In the genomic region with DNA sequence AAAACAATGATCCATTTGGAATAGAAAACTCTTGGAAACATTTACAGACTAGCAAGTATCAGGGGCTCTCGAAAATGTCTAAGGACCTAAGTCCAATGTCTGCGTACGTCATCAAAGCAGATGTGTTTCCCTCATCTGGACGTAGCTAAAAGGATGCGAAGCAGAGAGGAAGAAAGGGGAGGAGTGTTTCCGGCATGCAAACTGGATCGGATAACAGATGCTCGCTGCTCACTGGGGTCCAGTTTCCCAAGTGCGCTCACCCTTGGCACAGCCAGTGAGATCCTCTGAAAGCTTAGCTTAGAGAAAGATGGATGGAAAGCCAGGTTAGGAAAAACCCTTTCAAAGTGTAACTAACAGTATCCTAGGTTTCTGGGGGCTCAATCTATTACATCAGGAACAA, we compare ENCODE assay signal across 28 mouse cellular contexts.
A peak's percentile ranks its signal among the peaks of the same experiment; 100 is the strongest.
DNase-seq lines count a peak whose midpoint lies in the region; ATAC-seq lines count a peak whose summit lies in the region.
"Had no signal": no experiment of that assay in that cellular context is flagged by ENCODE, and none has a peak within 500 bp of the region (broad histone marks: within the 10 kb centered on the region; RNA-seq: fewer than 3 reads in every experiment).

No protein-coding gene starts in this region.

- ATAC-seq in kidney, embryonic 14.5 days (ENCODE audit: low FRiP score, low TSS enrichment) = peak; percentile 51; the same call in 1 of the 2 replicates
- no peak for ATAC-seq in limb, embryonic 11.5 days (ENCODE audit: insufficient number of reproducible peaks, low FRiP score, low TSS enrichment, low read depth)
- ATAC-seq: forebrain, embryonic 13.5 days; forebrain, embryonic 16.5 days; Patski had no signal

- no peak for DNase-seq in kidney, postnatal 25 days
- peak; percentile 30 for DNase-seq in limb, embryonic 11.5 days (ENCODE audit: low spot score)
- no peak for DNase-seq in limb, embryonic 10.5 days (ENCODE audit: low spot score)
- peak; percentile 24 for DNase-seq in forelimb bud, embryonic 11.5 days (ENCODE audit: low read depth, low spot score)
- no peak for DNase-seq in neural tube, embryonic 10.5 days (ENCODE audit: extremely low spot score, low spot score)
- DNase-seq in spleen, postnatal 4 days (ENCODE audit: low spot score in 2 of 2) = no peak
- DNase-seq: adrenal gland, postnatal 10 days; adrenal gland, postnatal 36 days; B cell, adult 2 months; cerebellum, adult 18-20 months; cerebellum, adult 9-10 months; cerebellum, postnatal 25 days; embryo, embryonic 11 days; gastrocnemius, adult 2 months; gastrocnemius, postnatal 14 days; heart, adult 11 months; heart, postnatal 36 days had no signal

- H3K4me1 ChIP-seq in kidney, embryonic 14.5 days (ENCODE audit: control insufficient read depth, insufficient read depth, low read length) = peaks cover 10% of the 10 kb centered on the region; the same call in 1 of the 2 replicates
- H3K4me1 ChIP-seq in limb, embryonic 11.5 days (ENCODE audit: control insufficient read depth, insufficient read depth, low read length) = peaks cover 2% of the 10 kb centered on the region; the same call in 1 of the 2 replicates
- peaks cover 25% of the 10 kb centered on the region for H3K4me1 ChIP-seq in limb, embryonic 10.5 days
- H3K4me1 ChIP-seq: forebrain, embryonic 13.5 days had no signal

- no peaks in the 10 kb centered on the region for H3K36me3 ChIP-seq in kidney, embryonic 14.5 days (ENCODE audit: control insufficient read depth, insufficient read depth, low read length)
- no peaks in the 10 kb centered on the region for H3K36me3 ChIP-seq in limb, embryonic 11.5 days (ENCODE audit: control insufficient read depth, insufficient read depth, low read length)
- no peaks in the 10 kb centered on the region for H3K36me3 ChIP-seq in limb, embryonic 10.5 days
- H3K36me3 ChIP-seq: embryonic facial prominence, embryonic 13.5 days; forebrain, embryonic 10.5 days; G1E; hindbrain, embryonic 10.5 days had no signal

- WGBS in kidney, embryonic 14.5 days = 22% methylated on average over 9 of the region's 9 CpGs
- 30% methylated on average over 9 of the region's 9 CpGs for WGBS in limb, embryonic 11.5 days
- WGBS in limb, embryonic 10.5 days = 40% methylated on average over 9 of the region's 9 CpGs

- H3K9ac ChIP-seq in kidney, embryonic 14.5 days (ENCODE audit: low read depth, low read length) = no peak overlapping the region
- H3K9ac ChIP-seq in limb, embryonic 11.5 days (ENCODE audit: low read length) = no peak overlapping the region
- H3K9ac ChIP-seq: embryonic facial prominence, embryonic 13.5 days; forebrain, embryonic 13.5 days; hindbrain, embryonic 14.5 days had no signal

- H3K27ac ChIP-seq in kidney, embryonic 14.5 days (ENCODE audit: low read depth, low read length) = no peak overlapping the region
- no peak overlapping the region for H3K27ac ChIP-seq in limb, embryonic 11.5 days (replicated peaks; ENCODE audit: low read depth, low read length)
- no peak overlapping the region for H3K27ac ChIP-seq in limb, embryonic 10.5 days
- H3K27ac ChIP-seq: embryonic facial prominence, embryonic 13.5 days; forebrain, embryonic 10.5 days; forebrain, embryonic 13.5 days; gastrocnemius, adult 2 months; hindbrain, embryonic 10.5 days; hindbrain, embryonic 14.5 days had no signal

- H3K9me3 ChIP-seq in kidney, embryonic 14.5 days (ENCODE audit: control insufficient read depth, low read length) = no peaks in the 10 kb centered on the region
- H3K9me3 ChIP-seq in limb, embryonic 11.5 days (ENCODE audit: control insufficient read depth, low read length) = no peaks in the 10 kb centered on the region
- H3K9me3 ChIP-seq in limb, embryonic 10.5 days (replicated peaks) = no peaks in the 10 kb centered on the region
- H3K9me3 ChIP-seq: embryonic facial prominence, embryonic 13.5 days; forebrain, embryonic 10.5 days; forebrain, embryonic 13.5 days; hindbrain, embryonic 10.5 days had no signal

- H3K4me2 ChIP-seq in kidney, embryonic 14.5 days (replicated peaks; ENCODE audit: low read depth, low read length) = no peak overlapping the region
- no peak overlapping the region for H3K4me2 ChIP-seq in limb, embryonic 11.5 days (ENCODE audit: low read depth, severe bottlenecking)
- H3K4me2 ChIP-seq: embryonic facial prominence, embryonic 13.5 days; forebrain, embryonic 13.5 days; heart, embryonic 11.5 days; hindbrain, embryonic 14.5 days had no signal

- H3K27me3 ChIP-seq in kidney, embryonic 14.5 days (ENCODE audit: control insufficient read depth, insufficient read depth, low read length) = no peaks in the 10 kb centered on the region
- H3K27me3 ChIP-seq in limb, embryonic 11.5 days (ENCODE audit: control insufficient read depth, insufficient read depth, low read length) = no peaks in the 10 kb centered on the region
- H3K27me3 ChIP-seq in limb, embryonic 10.5 days (ENCODE audit: low read depth, poor library complexity, severe bottlenecking) = 0 out of 2 replicates have a peak, but pooled peaks cover 11% of the 10 kb centered on the region
- H3K27me3 ChIP-seq: CH12.LX; forebrain, embryonic 13.5 days; Patski had no signal

- no peak overlapping the region for H3K4me3 ChIP-seq in kidney, embryonic 14.5 days (ENCODE audit: low read length)
- H3K4me3 ChIP-seq in limb, embryonic 11.5 days (ENCODE audit: low read depth, low read length) = no peak overlapping the region
- no peak overlapping the region for H3K4me3 ChIP-seq in limb, embryonic 10.5 days
- H3K4me3 ChIP-seq: embryonic facial prominence, embryonic 13.5 days; forebrain, embryonic 10.5 days; forebrain, embryonic 13.5 days; gastrocnemius, adult 2 months; hindbrain, embryonic 10.5 days had no signal

Comparison
In these comparisons a context has a peak if more than half of its experiments do, and no peak if none do; other contexts are left out.
1. DNase-seq: peak in limb, embryonic 11.5 days (single experiment) and forelimb bud, embryonic 11.5 days (single experiment); none in kidney, postnatal 25 days (0 of 2), limb, embryonic 10.5 days (single experiment), neural tube, embryonic 10.5 days (single experiment) and spleen, postnatal 4 days (0 of 2).